Mouse (Mus musculus) lung, postnatal 14 days (tissue): Measurements from ENCODE around the gene Glyatl3.

ENCODE experiments used
- DNase-seq: peaks from one replicate; pipeline ENCODE4 v3.0.0; 2021

Glyatl3 gene

DNA sequence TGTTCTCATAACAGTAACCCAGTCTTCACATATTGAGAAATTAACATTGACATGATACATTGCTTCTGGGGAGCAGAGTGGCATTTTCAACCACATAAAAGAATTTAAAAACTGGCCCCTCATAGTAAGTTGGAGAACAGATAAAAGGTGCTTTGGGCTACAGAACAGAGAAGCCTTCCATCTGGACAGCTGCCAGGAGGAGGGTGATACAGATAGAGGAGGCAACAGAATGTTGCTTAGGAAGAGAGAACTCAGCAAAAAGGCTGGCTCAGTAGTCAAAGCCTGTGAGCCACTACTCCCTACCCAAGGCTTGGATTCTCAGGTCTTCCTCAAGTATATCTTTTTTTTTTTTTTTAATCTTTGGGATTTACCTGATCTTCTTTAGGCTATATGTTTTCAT, 59.1 kb downstream of the Glyatl3 start:
- DNase-seq, result no peak
